In the genomic region with DNA sequence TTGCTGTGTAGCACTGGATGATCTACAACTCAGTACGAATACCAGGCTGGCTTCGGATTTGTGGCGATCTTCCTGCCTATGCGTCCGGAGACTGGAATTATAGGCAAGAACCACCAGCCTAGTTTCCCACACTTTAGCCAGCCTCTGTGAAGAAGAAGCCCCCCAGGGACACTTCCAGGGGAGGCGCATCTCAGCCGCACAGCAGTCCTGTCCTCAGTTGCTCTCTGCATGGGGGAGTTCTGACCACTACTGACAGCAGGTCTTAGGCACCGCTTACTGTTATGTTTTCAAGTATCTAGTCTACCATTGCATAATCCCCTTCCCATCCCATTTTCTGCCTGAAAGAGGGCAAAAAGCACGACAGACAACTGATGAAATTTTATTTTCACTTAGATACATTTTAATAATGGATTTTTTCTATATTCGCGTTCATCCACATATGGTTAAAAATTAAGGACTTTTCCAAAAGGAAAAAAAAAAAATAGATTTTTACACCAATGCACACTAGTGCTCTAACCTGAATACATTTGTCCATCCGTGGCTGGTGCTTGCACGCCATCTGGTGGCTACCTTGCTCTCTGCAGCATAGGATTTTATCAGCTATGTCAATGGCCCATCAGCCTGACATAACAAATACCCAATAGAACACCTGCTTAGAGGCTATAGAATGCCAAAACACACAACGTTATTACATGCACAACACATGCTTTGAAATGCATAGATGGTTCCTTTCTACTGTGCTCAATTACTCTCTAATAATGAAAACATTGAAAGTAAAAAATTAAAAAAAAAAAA, we compare ENCODE assay signal across 8 mouse cellular contexts. TPM values are rescaled to one million over a fixed set of nuclear protein-coding genes. Genes with fewer than 3 reads are reported as not detected.
DNase-seq lines count a peak whose midpoint lies in the region; ATAC-seq and TF ChIP-seq lines count a peak whose summit lies in the region.

No protein-coding gene starts in this region.

- no peaks in the 10 kb centered on the region for H3K27me3 ChIP-seq in heart, adult 2 months (ENCODE audit: control insufficient read depth, insufficient read depth, low read length)
- no peaks in the 10 kb centered on the region for H3K27me3 ChIP-seq in kidney, embryonic 15.5 days
- H3K27me3 ChIP-seq in liver, adult 2 months (ENCODE audit: control insufficient read depth, insufficient read depth, low read length), result no peaks in the 10 kb centered on the region
- H3K27me3 ChIP-seq in stomach, postnatal 0 days (ENCODE audit: control insufficient read depth, insufficient read depth, low read length), result no peaks in the 10 kb centered on the region

- H3K27ac ChIP-seq in heart, adult 2 months, result no peak overlapping the region
- H3K27ac ChIP-seq in kidney, embryonic 15.5 days, result no peak overlapping the region
- H3K27ac ChIP-seq in liver, adult 2 months (replicated peaks; ENCODE audit: insufficient read depth, low read depth, low read length), result no peak overlapping the region
- H3K27ac ChIP-seq in stomach, postnatal 0 days (replicated peaks), result no peak overlapping the region

- no peaks in the 10 kb centered on the region; the same call in 1 of the 2 replicates for H3K4me1 ChIP-seq in heart, adult 2 months (ENCODE audit: control insufficient read depth, insufficient read depth, low read length)
- H3K4me1 ChIP-seq in kidney, embryonic 15.5 days, result no peaks in the 10 kb centered on the region
- H3K4me1 ChIP-seq in liver, adult 2 months (ENCODE audit: control insufficient read depth, insufficient read depth, low read length), result no peaks in the 10 kb centered on the region
- H3K4me1 ChIP-seq in stomach, postnatal 0 days (replicated peaks; ENCODE audit: control insufficient read depth, insufficient read depth), result no peaks in the 10 kb centered on the region

- intact Hi-C loops in heart, adult 2 months (cut with DNase I), result loop anchor here (1.0 to 2.0 kb wide), 3 partner anchors 24 to 196 kb away; no protein-coding TSS in a partner anchor

- no peak overlapping the region for H3K9ac ChIP-seq in heart, adult 2 months (ENCODE audit: low read depth, low read length)
- H3K9ac ChIP-seq in kidney, embryonic 15.5 days, result no peak overlapping the region
- no peak overlapping the region for H3K9ac ChIP-seq in liver, adult 2 months (ENCODE audit: low read depth, low read length)
- no peak overlapping the region for H3K9ac ChIP-seq in stomach, postnatal 0 days (ENCODE audit: low read length)

- no peak; the same call in none of the 2 replicates for TF ChIP-seq CTCF in heart, adult 2 months (IDR thresholded peaks at IDR 0.05)
- peak; percentile 91 for TF ChIP-seq CTCF in liver, adult 2 months (IDR thresholded peaks at IDR 0.05; ENCODE audit: low read depth, low read length)
- TF ChIP-seq CTCF in stomach, postnatal 0 days (IDR thresholded peaks at IDR 0.05; ENCODE audit: low read depth), result peak; percentile 99

- TF ChIP-seq EP300 in heart, adult 2 months (IDR thresholded peaks at IDR 0.05; ENCODE audit: insufficient read depth, low read depth, low read length), result peak; percentile 98
- no peak for TF ChIP-seq EP300 in stomach, postnatal 0 days (optimal IDR thresholded peaks at IDR 0.05)

- H3K79me2 ChIP-seq in heart, adult 2 months (replicated peaks; ENCODE audit: control insufficient read depth, insufficient read depth, low read length), result no peaks in the 10 kb centered on the region
- H3K79me2 ChIP-seq in liver, adult 2 months (ENCODE audit: control insufficient read depth, insufficient read depth, low read length), result no peaks in the 10 kb centered on the region

- H3K9me3 ChIP-seq in kidney, embryonic 15.5 days (replicated peaks), result no peaks in the 10 kb centered on the region
- H3K9me3 ChIP-seq in stomach, postnatal 0 days (ENCODE audit: control insufficient read depth, low read length), result no peaks in the 10 kb centered on the region

- H3K36me3 ChIP-seq in heart, adult 2 months (ENCODE audit: control insufficient read depth, insufficient read depth, low read length), result no peaks in the 10 kb centered on the region
- H3K36me3 ChIP-seq in kidney, embryonic 15.5 days, result no peaks in the 10 kb centered on the region
- no peaks in the 10 kb centered on the region for H3K36me3 ChIP-seq in liver, adult 2 months (ENCODE audit: control insufficient read depth, insufficient read depth, low read length)
- H3K36me3 ChIP-seq in stomach, postnatal 0 days (ENCODE audit: control insufficient read depth, insufficient read depth, low read length), result no peaks in the 10 kb centered on the region

- TF ChIP-seq POLR2A in heart, adult 2 months (IDR thresholded peaks at IDR 0.05; ENCODE audit: insufficient read depth, low read depth, low read length), result no peak
- no peak for TF ChIP-seq POLR2A in liver, adult 2 months (IDR thresholded peaks at IDR 0.05; ENCODE audit: extremely low read depth, insufficient read depth, low read length)

- ATAC-seq in kidney, embryonic 15.5 days (replicated peaks; ENCODE audit: low FRiP score), result 0 out of 2 replicates have a peak, but pooled peaks have one; percentile 67
- 0 out of 2 replicates have a peak, but pooled peaks have one; percentile 40 for ATAC-seq in stomach, postnatal 0 days (ENCODE audit: low FRiP score, low TSS enrichment)

- H3K4me3 ChIP-seq in heart, adult 2 months, result no peak overlapping the region
- H3K4me3 ChIP-seq in kidney, embryonic 15.5 days (replicated peaks), result no peak overlapping the region
- no peak overlapping the region for H3K4me3 ChIP-seq in liver, adult 2 months (ENCODE audit: insufficient read depth, low read depth, low read length)
- H3K4me3 ChIP-seq in stomach, postnatal 0 days (ENCODE audit: low read depth, low read length), result no peak overlapping the region

- WGBS in heart, adult 2 months, result 47% methylated on average over 14 of the region's 14 CpGs
- WGBS in kidney, embryonic 15.5 days, result 48% methylated on average over 14 of the region's 14 CpGs
- 49% methylated on average over 14 of the region's 14 CpGs for WGBS in liver, adult 2 months
- 51% methylated on average over 14 of the region's 14 CpGs for WGBS in stomach, postnatal 0 days

- peak; percentile 82 for DNase-seq in 3T3-L1 (ENCODE audit: low read depth, low spot score)
- peak; percentile 86 to 89 for DNase-seq in adrenal gland, adult 18-20 months (ENCODE audit: low spot score in 2 of 2)
- DNase-seq in embryo, embryonic 11 days, result peak; percentile 80
- peak; percentile 79 to 88 for DNase-seq in heart, adult 2 months
- DNase-seq in liver, adult 2 months (ENCODE audit: extremely low read depth, low read depth, low spot score), result peak; percentile 43
- peak; percentile 83 for DNase-seq in neural tube, embryonic 10.5 days (ENCODE audit: extremely low spot score, low spot score)
- peak; percentile 80 for DNase-seq in stomach, postnatal 0 days (ENCODE audit: low spot score)

- no peak overlapping the region for H3K4me2 ChIP-seq in kidney, embryonic 15.5 days
- H3K4me2 ChIP-seq in stomach, postnatal 0 days (replicated peaks; ENCODE audit: low read depth), result no peak overlapping the region

RNA-seq across cellular contexts. Expression of a gene that starts 10.1 kb away (rescaled TPM):
- 10 to 100 TPM; 58.1 to 81.5 TPM for total RNA-seq in adrenal gland, adult 18-20 months (2021)
- total RNA-seq in heart, adult 2 months (2021), result 100 to 1,000 TPM in 1 of 2 experiments, 10 to 100 TPM in 1; 91.1 to 126 TPM
- 18.8 and 31.3 TPM in 2 replicates for polyA plus RNA-seq in heart, adult 2 months (2012; rRNA removed)
- 5.8 and 6.5 TPM in 2 replicates for polyA plus RNA-seq in kidney, embryonic 15.5 days (2015; fragmentation: Nextera tagmentation; extraction: Ambion mirVana)
- total RNA-seq in liver, adult 2 months (2014; rRNA removed), result 0.47 and 1.2 TPM in 2 replicates
- 0.10 and 0.15 TPM in 2 replicates for polyA plus RNA-seq in liver, adult 2 months (2012; rRNA removed)
- 7.4 and 9.6 TPM in 2 replicates for polyA plus RNA-seq in stomach, postnatal 0 days (2015; fragmentation: Nextera tagmentation; extraction: Ambion mirVana)
